Mouse (Mus musculus): Measurements from ENCODE around the gene P2ry14.

DNA sequence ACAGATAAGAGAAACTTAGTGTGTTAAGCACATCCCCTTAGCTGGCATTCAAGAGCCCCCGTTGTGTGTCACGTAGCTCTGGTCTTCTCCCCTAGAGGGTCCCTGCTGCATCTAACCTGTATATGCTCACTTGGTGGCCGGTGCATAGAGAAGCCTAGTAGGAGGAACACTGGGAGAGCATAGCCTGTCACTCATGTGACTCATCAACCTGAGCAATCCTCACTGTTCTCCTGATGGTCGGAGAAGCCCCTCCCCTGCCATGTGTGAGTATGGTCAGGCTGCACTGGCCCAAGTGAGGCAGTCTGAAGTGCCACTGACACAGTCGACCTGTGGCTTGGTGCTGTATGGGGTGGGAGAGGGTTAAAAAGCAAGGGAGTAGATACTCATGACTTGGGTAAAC, 28.4 kb downstream of the P2ry14 start:
- TF ChIP-seq POLR2A (IDR thresholded peaks at IDR 0.05; ENCODE audit: borderline replicate concordance, extremely low read depth, low read depth, low read length): no peak
- TF ChIP-seq CTCF (IDR thresholded peaks at IDR 0.05; ENCODE audit: insufficient read depth, low read length): no peak

All from lung, adult 2 months (tissue).